28 mouse cellular contexts compared by ENCODE assay signal in the genomic region with DNA sequence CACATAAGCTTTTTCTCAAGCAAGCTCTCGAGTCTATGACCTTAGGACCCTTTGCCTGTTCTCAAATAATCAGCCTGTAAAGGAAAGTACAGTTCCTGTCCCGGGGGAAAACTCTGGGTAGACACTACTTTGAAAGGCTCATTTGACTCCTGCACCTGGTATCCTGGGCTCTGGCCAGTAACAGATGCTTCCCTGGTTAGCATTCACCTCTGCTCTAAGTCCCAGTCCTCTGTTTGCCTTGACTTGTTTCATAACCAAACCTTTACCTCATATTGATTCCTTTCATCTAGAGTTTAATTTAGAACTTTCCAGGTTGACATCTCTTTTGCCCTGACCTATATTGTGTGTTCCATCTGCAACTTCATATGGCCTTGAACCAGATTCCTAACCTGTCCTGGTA.
DNase-seq lines count a peak whose midpoint lies in the region; ATAC-seq lines count a peak whose summit lies in the region.
"Had no signal": no experiment of that assay in that cellular context is flagged by ENCODE, and none has a peak within 500 bp of the region (broad histone marks: within the 10 kb centered on the region; RNA-seq: fewer than 3 reads in every experiment).

No protein-coding gene starts in this region.

- peak; percentile 80 for ATAC-seq in liver, embryonic 16.5 days (ENCODE audit: low read depth)
- no peak for ATAC-seq in megakaryocyte-erythroid progenitor cell, adult 5-6 weeks (replicated peaks; ENCODE audit: low FRiP score, low TSS enrichment, poor library complexity, severe bottlenecking)
- ATAC-seq in midbrain, embryonic 14.5 days (ENCODE audit: low FRiP score, low TSS enrichment): no peak
- ATAC-seq: forebrain, embryonic 15.5 days; hindbrain, embryonic 16.5 days; intestine, embryonic 16.5 days; Patski had no signal

- no peaks in the 10 kb centered on the region for H3K4me1 ChIP-seq in liver, embryonic 16.5 days (ENCODE audit: control insufficient read depth, low read depth, low read length)
- H3K4me1 ChIP-seq in midbrain, embryonic 14.5 days (ENCODE audit: control insufficient read depth, insufficient read depth, low read length): no peaks in the 10 kb centered on the region
- H3K4me1 ChIP-seq: embryonic facial prominence, embryonic 10.5 days; embryonic facial prominence, embryonic 13.5 days; forebrain, embryonic 12.5 days; forebrain, embryonic 15.5 days; heart, embryonic 12.5 days; heart, embryonic 15.5 days; hindbrain, embryonic 10.5 days; hindbrain, embryonic 13.5 days had no signal

- no peaks in the 10 kb centered on the region for H3K36me3 ChIP-seq in liver, embryonic 16.5 days (ENCODE audit: control insufficient read depth, insufficient read depth)
- H3K36me3 ChIP-seq in midbrain, embryonic 14.5 days (ENCODE audit: control insufficient read depth, insufficient read depth, low read length): no peaks in the 10 kb centered on the region
- H3K36me3 ChIP-seq: embryonic facial prominence, embryonic 10.5 days; embryonic facial prominence, embryonic 13.5 days; forebrain, embryonic 12.5 days; forebrain, embryonic 15.5 days; G1E; heart, embryonic 12.5 days; heart, embryonic 15.5 days; hindbrain, embryonic 10.5 days; hindbrain, embryonic 13.5 days had no signal

- WGBS in liver, embryonic 16.5 days (ENCODE audit: insufficient replicate concordance): 38% methylated on average over 2 of the region's 2 CpGs
- WGBS in midbrain, embryonic 14.5 days: 63% methylated on average over 2 of the region's 2 CpGs

- no peak overlapping the region for H3K27ac ChIP-seq in liver, embryonic 16.5 days (ENCODE audit: low read length)
- H3K27ac ChIP-seq in midbrain, embryonic 14.5 days (replicated peaks; ENCODE audit: low read depth, low read length): no peak overlapping the region
- H3K27ac ChIP-seq: embryonic facial prominence, embryonic 10.5 days; embryonic facial prominence, embryonic 13.5 days; forebrain, embryonic 12.5 days; forebrain, embryonic 15.5 days; heart, embryonic 15.5 days; hindbrain, embryonic 10.5 days; hindbrain, embryonic 13.5 days had no signal

- no peak overlapping the region for H3K4me3 ChIP-seq in liver, embryonic 16.5 days (ENCODE audit: low read depth, low read length)
- no peak overlapping the region for H3K4me3 ChIP-seq in midbrain, embryonic 14.5 days (replicated peaks; ENCODE audit: low read depth, low read length)
- H3K4me3 ChIP-seq: embryonic facial prominence, embryonic 10.5 days; embryonic facial prominence, embryonic 13.5 days; erythroblast, embryonic 14.5 days; forebrain, embryonic 12.5 days; forebrain, embryonic 15.5 days; heart, embryonic 12.5 days; heart, embryonic 15.5 days; hindbrain, embryonic 10.5 days; hindbrain, embryonic 13.5 days had no signal

- H3K9ac ChIP-seq in liver, embryonic 16.5 days (ENCODE audit: low read depth, low read length): no peak overlapping the region
- no peak overlapping the region for H3K9ac ChIP-seq in midbrain, embryonic 14.5 days (replicated peaks; ENCODE audit: low read length)
- H3K9ac ChIP-seq: embryonic facial prominence, embryonic 13.5 days; forebrain, embryonic 12.5 days; forebrain, embryonic 15.5 days; heart, embryonic 12.5 days; heart, embryonic 15.5 days; hindbrain, embryonic 13.5 days had no signal

- H3K4me2 ChIP-seq in liver, embryonic 16.5 days (ENCODE audit: low read depth, low read length): no peak overlapping the region
- no peak overlapping the region for H3K4me2 ChIP-seq in midbrain, embryonic 14.5 days (ENCODE audit: low read length)
- H3K4me2 ChIP-seq: embryonic facial prominence, embryonic 13.5 days; forebrain, embryonic 12.5 days; forebrain, embryonic 15.5 days; heart, embryonic 12.5 days; heart, embryonic 15.5 days; hindbrain, embryonic 13.5 days had no signal

- H3K27me3 ChIP-seq in liver, embryonic 16.5 days (ENCODE audit: control insufficient read depth, insufficient read depth, low read depth, low read length): no peaks in the 10 kb centered on the region
- H3K27me3 ChIP-seq in midbrain, embryonic 14.5 days (ENCODE audit: control insufficient read depth, insufficient read depth, low read length): no peaks in the 10 kb centered on the region
- H3K27me3 ChIP-seq: embryonic facial prominence, embryonic 13.5 days; forebrain, embryonic 12.5 days; forebrain, embryonic 15.5 days; heart, embryonic 12.5 days; heart, embryonic 15.5 days; hindbrain, embryonic 13.5 days had no signal

- DNase-seq in cerebellum, adult 9-11 months: peak; percentile 7
- DNase-seq in cerebellum, postnatal 36 days: no peak
- no peak for DNase-seq in liver
- peak; percentile 45 for DNase-seq in brain, adult 2 months (ENCODE audit: low read depth, low spot score)
- DNase-seq in midbrain, embryonic 14.5 days: no peak
- DNase-seq: adrenal gland, postnatal 10 days; adrenal gland, postnatal 36 days; cerebellum, postnatal 14 days; embryo, embryonic 11 days; gastrocnemius, postnatal 25 days; heart, adult 18-20 months; heart, postnatal 10 days; heart, postnatal 36 days had no signal

- no peaks in the 10 kb centered on the region for H3K9me3 ChIP-seq in liver, embryonic 16.5 days (replicated peaks; ENCODE audit: control insufficient read depth, low read length)
- no peaks in the 10 kb centered on the region for H3K9me3 ChIP-seq in midbrain, embryonic 14.5 days (ENCODE audit: control insufficient read depth, low read length)
- H3K9me3 ChIP-seq: embryonic facial prominence, embryonic 10.5 days; embryonic facial prominence, embryonic 13.5 days; forebrain, embryonic 12.5 days; forebrain, embryonic 15.5 days; G1E; heart, embryonic 12.5 days; heart, embryonic 15.5 days; hindbrain, embryonic 10.5 days; hindbrain, embryonic 13.5 days had no signal

Comparison
In these comparisons a context has a peak if more than half of its experiments do, and no peak if none do; other contexts are left out.
1. DNase-seq: peak in cerebellum, adult 9-11 months (single experiment) and brain, adult 2 months (single experiment); none in cerebellum, postnatal 36 days (0 of 2), liver (single experiment) and midbrain, embryonic 14.5 days (single experiment).